23 mouse cellular contexts compared by ENCODE assay signal in the genomic region with DNA sequence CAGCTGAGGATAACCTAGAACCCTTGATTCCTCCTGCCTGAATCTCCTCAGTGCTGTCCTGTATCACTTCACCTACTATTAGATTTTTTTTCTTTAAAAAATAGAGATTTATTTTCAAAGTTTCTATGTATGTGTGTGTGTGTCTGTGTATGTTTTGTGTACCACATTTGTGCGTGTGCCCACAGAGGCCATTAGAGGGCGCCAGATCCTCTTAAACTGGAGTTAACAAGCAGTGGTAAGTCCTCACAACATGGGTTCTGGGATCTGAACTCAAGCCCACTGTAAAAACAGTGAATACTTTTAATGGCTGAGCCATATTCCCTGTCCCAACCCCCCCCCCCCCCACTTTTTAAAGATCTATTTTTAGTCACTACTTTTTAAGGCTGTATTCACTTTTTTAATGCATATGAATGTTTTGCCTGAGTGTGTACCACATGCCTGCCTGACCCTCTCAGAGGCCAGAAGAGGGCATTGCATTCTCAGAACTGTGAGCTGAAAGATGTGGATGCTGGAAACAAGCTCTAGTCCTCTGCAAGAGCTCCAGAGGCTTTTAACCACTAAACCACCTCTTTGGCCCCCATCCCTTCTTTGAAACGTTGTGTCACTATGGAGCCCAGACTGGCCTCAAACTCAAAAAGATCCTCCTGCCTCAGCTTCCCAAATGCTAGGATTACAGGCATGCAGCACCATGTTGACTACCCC. TPM values are rescaled to one million over a fixed set of nuclear protein-coding genes. Genes with fewer than 3 reads are reported as not detected.
DNase-seq lines count a peak whose midpoint lies in the region; ATAC-seq and TF ChIP-seq lines count a peak whose summit lies in the region.
"Had no signal": no experiment of that assay in that cellular context is flagged by ENCODE, and none has a peak within 500 bp of the region (broad histone marks: within the 10 kb centered on the region; RNA-seq: fewer than 3 reads in every experiment).

No protein-coding gene starts in this region.

- H3K27ac ChIP-seq in heart, adult 2 months: no peak overlapping the region
- H3K27ac ChIP-seq in bone marrow, adult 2 months (ENCODE audit: control insufficient read depth, insufficient read depth, low read depth, low read length, poor library complexity): no peak overlapping the region
- H3K27ac ChIP-seq in neural tube, embryonic 15.5 days (replicated peaks): no peak overlapping the region
- no peak overlapping the region for H3K27ac ChIP-seq in left cerebral cortex, adult 2 months
- H3K27ac ChIP-seq in limb, embryonic 10.5 days: no peak overlapping the region
- H3K27ac ChIP-seq: embryonic facial prominence, embryonic 15.5 days; heart, embryonic 13.5 days; liver, embryonic 14.5 days; midbrain, embryonic 10.5 days had no signal

- no peak for TF ChIP-seq POLR2A in heart, adult 2 months (IDR thresholded peaks at IDR 0.05; ENCODE audit: insufficient read depth, low read depth, low read length)
- no peak for TF ChIP-seq POLR2A in bone marrow, adult 2 months (IDR thresholded peaks at IDR 0.05; ENCODE audit: borderline replicate concordance, control insufficient read depth, low read depth, low read length)

- TF ChIP-seq EP300 in heart, adult 2 months (IDR thresholded peaks at IDR 0.05; ENCODE audit: insufficient read depth, low read depth, low read length): no peak

- no peaks in the 10 kb centered on the region for H3K36me3 ChIP-seq in heart, adult 2 months (ENCODE audit: control insufficient read depth, insufficient read depth, low read length)
- peaks cover 37% of the 10 kb centered on the region for H3K36me3 ChIP-seq in megakaryocyte, embryonic 14.5 days (replicated peaks; ENCODE audit: low read length)
- no peaks in the 10 kb centered on the region for H3K36me3 ChIP-seq in neural tube, embryonic 15.5 days
- H3K36me3 ChIP-seq in limb, embryonic 10.5 days: no peaks in the 10 kb centered on the region
- H3K36me3 ChIP-seq: embryonic facial prominence, embryonic 15.5 days; heart, embryonic 13.5 days; midbrain, embryonic 10.5 days had no signal

- H3K79me2 ChIP-seq in heart, adult 2 months (replicated peaks; ENCODE audit: control insufficient read depth, insufficient read depth, low read length): no peaks in the 10 kb centered on the region

- intact Hi-C loops in heart, adult 2 months (cut with DNase I): no loop called here
- intact Hi-C loops in left cerebral cortex, adult 2 months (cut with DNase I): no loop called here

- TF ChIP-seq CTCF in heart, adult 2 months (IDR thresholded peaks at IDR 0.05): peak; percentile 42
- TF ChIP-seq CTCF in bone marrow, adult 2 months (IDR thresholded peaks at IDR 0.05; ENCODE audit: control insufficient read depth, insufficient read depth, low read length): peak; percentile 27; the same call in 1 of the 2 replicates
- TF ChIP-seq CTCF in left cerebral cortex, adult 2 months (IDR thresholded peaks at IDR 0.05): no peak; the same call in none of the 2 replicates

- H3K4me3 ChIP-seq in heart, adult 2 months: no peak overlapping the region
- H3K4me3 ChIP-seq in megakaryocyte, embryonic 14.5 days (replicated peaks): peak overlapping the region; percentile 93
- H3K4me3 ChIP-seq in bone marrow, adult 2 months (replicated peaks; ENCODE audit: control insufficient read depth, low read depth, low read length): no peak overlapping the region
- no peak overlapping the region for H3K4me3 ChIP-seq in neural tube, embryonic 15.5 days (replicated peaks)
- H3K4me3 ChIP-seq in left cerebral cortex, adult 2 months: no peak overlapping the region
- no peak overlapping the region for H3K4me3 ChIP-seq in limb, embryonic 10.5 days
- H3K4me3 ChIP-seq: embryonic facial prominence, embryonic 15.5 days; heart, embryonic 13.5 days; midbrain, embryonic 10.5 days had no signal

- H3K4me2 ChIP-seq in neural tube, embryonic 15.5 days: no peak overlapping the region
- H3K4me2 ChIP-seq: embryonic facial prominence, embryonic 15.5 days; heart, embryonic 13.5 days had no signal

- H3K4me1 ChIP-seq in heart, adult 2 months (ENCODE audit: control insufficient read depth, insufficient read depth, low read length): peaks cover 23% of the 10 kb centered on the region
- peaks cover 90% of the 10 kb centered on the region for H3K4me1 ChIP-seq in megakaryocyte, embryonic 14.5 days
- H3K4me1 ChIP-seq in bone marrow, adult 2 months (ENCODE audit: control insufficient read depth, insufficient read depth, low read length): peaks cover 2% of the 10 kb centered on the region
- H3K4me1 ChIP-seq in neural tube, embryonic 15.5 days: peaks cover 39% of the 10 kb centered on the region
- H3K4me1 ChIP-seq in limb, embryonic 10.5 days: peaks cover 52% of the 10 kb centered on the region

- H3K27me3 ChIP-seq in heart, adult 2 months (ENCODE audit: control insufficient read depth, insufficient read depth, low read length): no peaks in the 10 kb centered on the region
- H3K27me3 ChIP-seq in megakaryocyte, embryonic 14.5 days (replicated peaks): no peaks in the 10 kb centered on the region
- peaks cover 73% of the 10 kb centered on the region for H3K27me3 ChIP-seq in neural tube, embryonic 15.5 days (replicated peaks)
- peaks cover 75% of the 10 kb centered on the region for H3K27me3 ChIP-seq in limb, embryonic 10.5 days (ENCODE audit: low read depth, poor library complexity, severe bottlenecking)

- no peak for ATAC-seq in megakaryocyte, adult 5-6 weeks (ENCODE audit: poor library complexity, severe bottlenecking)
- ATAC-seq in neural tube, embryonic 15.5 days (ENCODE audit: low FRiP score): no peak
- ATAC-seq: hindbrain, embryonic 16.5 days had no signal

- DNase-seq in heart, adult 2 months: no peak
- DNase-seq in heart, adult 11 months: no peak
- no peak for DNase-seq in left cerebral cortex, adult 2 months (ENCODE audit: extremely low spot score in 1 of 2, low spot score in 2 of 2)
- no peak for DNase-seq in limb, embryonic 10.5 days (ENCODE audit: low spot score)
- DNase-seq: cerebellum, postnatal 10 days; embryo, embryonic 11 days; heart, postnatal 4 days; kidney, adult 8-10 months; left cerebral cortex, postnatal 4 days; lung, postnatal 14 days had no signal

- no peak overlapping the region for H3K9ac ChIP-seq in heart, adult 2 months (ENCODE audit: low read depth, low read length)
- H3K9ac ChIP-seq in neural tube, embryonic 15.5 days (replicated peaks): no peak overlapping the region
- H3K9ac ChIP-seq: embryonic facial prominence, embryonic 15.5 days; heart, embryonic 13.5 days; liver, embryonic 14.5 days had no signal

- 79% methylated on average over 3 of the region's 3 CpGs for WGBS in heart, adult 2 months
- 63% methylated on average over 3 of the region's 3 CpGs for WGBS in bone marrow, adult 2 months
- WGBS in neural tube, embryonic 15.5 days: 78% methylated on average over 3 of the region's 3 CpGs
- 74% methylated on average over 3 of the region's 3 CpGs for WGBS in limb, embryonic 10.5 days

- H3K9me3 ChIP-seq in megakaryocyte, embryonic 14.5 days: no peaks in the 10 kb centered on the region
- H3K9me3 ChIP-seq in neural tube, embryonic 15.5 days (replicated peaks): no peaks in the 10 kb centered on the region
- no peaks in the 10 kb centered on the region for H3K9me3 ChIP-seq in limb, embryonic 10.5 days (replicated peaks)
- H3K9me3 ChIP-seq: embryonic facial prominence, embryonic 15.5 days; heart, embryonic 13.5 days had no signal

RNA-seq across cellular contexts. Expression of a gene that starts 2.1 kb away (rescaled TPM):
- total RNA-seq in heart, adult 2 months (2021): 1 to 10 TPM; 3.5 to 6.1 TPM
- 11.9 and 14.0 TPM in 2 replicates for polyA plus RNA-seq in heart, adult 2 months (2012; rRNA removed)
- polyA plus RNA-seq in megakaryocyte, embryonic 14.5 days (2012; ENCODE audit: insufficient read depth, low replicate concordance): 183 and 210 TPM in 2 replicates
- 29.2 and 39.1 TPM in 2 replicates for total RNA-seq in megakaryocyte, adult 5-6 weeks (2015)
- 9.7 and 17.1 TPM in 2 replicates for total RNA-seq in megakaryocyte, adult 5-6 weeks (2017)
- 6.4 and 13.0 TPM in 2 replicates for polyA plus RNA-seq in bone marrow, adult 2 months (2011; ENCODE audit: insufficient read depth, insufficient read length, low replicate concordance, missing spikeins)
- polyA plus RNA-seq in neural tube, embryonic 15.5 days (2015; fragmentation: Nextera tagmentation; extraction: Ambion mirVana): 1.2 and 5.2 TPM in 2 replicates
- total RNA-seq in left cerebral cortex, adult 2 months (2021): under 1 TPM; 0.56 to 0.77 TPM
- polyA plus RNA-seq in limb, embryonic 10.5 days (2016; fragmentation: Nextera tagmentation; extraction: Ambion mirVana): 0.82 and 1.2 TPM in 2 replicates

RNA-seq across cellular contexts. Expression of a gene that starts 23.9 kb away (rescaled TPM):
- under 1 TPM; 0.63 to 0.77 TPM for total RNA-seq in heart, adult 2 months (2021)
- 0.41 and 1.2 TPM in 2 replicates for polyA plus RNA-seq in heart, adult 2 months (2012; rRNA removed)
- polyA plus RNA-seq in megakaryocyte, embryonic 14.5 days (2012; ENCODE audit: insufficient read depth, low replicate concordance): not detected in 2 replicates
- not detected in 2 replicates for total RNA-seq in megakaryocyte, adult 5-6 weeks (2015)
- not detected in 2 replicates for total RNA-seq in megakaryocyte, adult 5-6 weeks (2017)
- not detected in 2 replicates for polyA plus RNA-seq in bone marrow, adult 2 months (2011; ENCODE audit: insufficient read depth, insufficient read length, low replicate concordance, missing spikeins)
- polyA plus RNA-seq in neural tube, embryonic 15.5 days (2015; fragmentation: Nextera tagmentation; extraction: Ambion mirVana): 0.69 and 2.2 TPM in 2 replicates
- total RNA-seq in left cerebral cortex, adult 2 months (2021): not detected
- polyA plus RNA-seq in limb, embryonic 10.5 days (2016; fragmentation: Nextera tagmentation; extraction: Ambion mirVana): 1.4 and 1.6 TPM in 2 replicates
- total RNA-seq: heart, postnatal 4 days had no signal
- polyA plus RNA-seq: C2C12 had no signal

RNA-seq across cellular contexts. Expression of a gene that starts 31.3 kb away (rescaled TPM):
- not detected for total RNA-seq in heart, adult 2 months (2021)
- polyA plus RNA-seq in heart, adult 2 months (2012; rRNA removed): not detected in 2 replicates
- polyA plus RNA-seq in megakaryocyte, embryonic 14.5 days (2012; ENCODE audit: insufficient read depth, low replicate concordance): 0.12 TPM in 1 of 2 replicates, not detected in the other
- not detected in 2 replicates for total RNA-seq in megakaryocyte, adult 5-6 weeks (2015)
- not detected in 2 replicates for total RNA-seq in megakaryocyte, adult 5-6 weeks (2017)
- polyA plus RNA-seq in bone marrow, adult 2 months (2011; ENCODE audit: insufficient read depth, insufficient read length, low replicate concordance, missing spikeins): not detected in 2 replicates
- 14.3 and 17.3 TPM in 2 replicates for polyA plus RNA-seq in neural tube, embryonic 15.5 days (2015; fragmentation: Nextera tagmentation; extraction: Ambion mirVana)
- 1 to 10 TPM; 1.7 to 2.2 TPM for total RNA-seq in left cerebral cortex, adult 2 months (2021)
- not detected in 2 replicates for polyA plus RNA-seq in limb, embryonic 10.5 days (2016; fragmentation: Nextera tagmentation; extraction: Ambion mirVana)
- total RNA-seq: gastrocnemius, postnatal 4 days; heart, postnatal 4 days had no signal
- polyA plus RNA-seq: C2C12; forebrain, embryonic 11.5 days; heart, embryonic 13.5 days; liver, embryonic 14.5 days; midbrain, embryonic 10.5 days had no signal

RNA-seq across cellular contexts. Expression of a gene that starts 40.6 kb away (rescaled TPM):
- under 1 TPM in 1 of 2 experiments, not detected in 1; 0.14 TPM for total RNA-seq in heart, adult 2 months (2021)
- 0.35 and 0.66 TPM in 2 replicates for polyA plus RNA-seq in heart, adult 2 months (2012; rRNA removed)
- 2.0 and 6.1 TPM in 2 replicates for polyA plus RNA-seq in megakaryocyte, embryonic 14.5 days (2012; ENCODE audit: insufficient read depth, low replicate concordance)
- total RNA-seq in megakaryocyte, adult 5-6 weeks (2015): 0.47 and 0.75 TPM in 2 replicates
- total RNA-seq in megakaryocyte, adult 5-6 weeks (2017): 0.18 and 0.28 TPM in 2 replicates
- polyA plus RNA-seq in bone marrow, adult 2 months (2011; ENCODE audit: insufficient read depth, insufficient read length, low replicate concordance, missing spikeins): 3.8 and 8.2 TPM in 2 replicates
- polyA plus RNA-seq in neural tube, embryonic 15.5 days (2015; fragmentation: Nextera tagmentation; extraction: Ambion mirVana): 0.69 and 1.2 TPM in 2 replicates
- total RNA-seq in left cerebral cortex, adult 2 months (2021): not detected
- polyA plus RNA-seq in limb, embryonic 10.5 days (2016; fragmentation: Nextera tagmentation; extraction: Ambion mirVana): not detected in 2 replicates
- total RNA-seq: gastrocnemius, postnatal 4 days; left cerebral cortex, postnatal 4 days had no signal
- polyA plus RNA-seq: C2C12; embryonic facial prominence, embryonic 15.5 days; midbrain, embryonic 10.5 days had no signal

RNA-seq across cellular contexts. Expression of a gene that starts 49.7 kb away (rescaled TPM):
- total RNA-seq in heart, adult 2 months (2021): 100 to 1,000 TPM; 190 to 214 TPM
- polyA plus RNA-seq in heart, adult 2 months (2012; rRNA removed): 240 and 262 TPM in 2 replicates
- 0.58 and 1.6 TPM in 2 replicates for polyA plus RNA-seq in megakaryocyte, embryonic 14.5 days (2012; ENCODE audit: insufficient read depth, low replicate concordance)
- total RNA-seq in megakaryocyte, adult 5-6 weeks (2015): not detected in 2 replicates
- total RNA-seq in megakaryocyte, adult 5-6 weeks (2017): 0.29 TPM in 1 of 2 replicates, not detected in the other
- 0.79 and 4.5 TPM in 2 replicates for polyA plus RNA-seq in bone marrow, adult 2 months (2011; ENCODE audit: insufficient read depth, insufficient read length, low replicate concordance, missing spikeins)
- 26.3 and 37.0 TPM in 2 replicates for polyA plus RNA-seq in neural tube, embryonic 15.5 days (2015; fragmentation: Nextera tagmentation; extraction: Ambion mirVana)
- total RNA-seq in left cerebral cortex, adult 2 months (2021): 10 to 100 TPM; 12.2 to 15.1 TPM
- polyA plus RNA-seq in limb, embryonic 10.5 days (2016; fragmentation: Nextera tagmentation; extraction: Ambion mirVana): 53.8 and 58.6 TPM in 2 replicates
- total RNA-seq: neutrophil, adult 5-6 weeks had no signal

Comparison
In these comparisons a context has a peak if more than half of its experiments do, and no peak if none do; other contexts are left out.
1. RNA of a gene that starts 2.1 kb away (polyA plus RNA-seq): 183 to 210 TPM in megakaryocyte, embryonic 14.5 days; 6.4 to 13.0 TPM in bone marrow, adult 2 months, 11.9 to 14.0 TPM in heart, adult 2 months, 1.2 to 5.2 TPM in neural tube, embryonic 15.5 days and 0.82 to 1.2 TPM in limb, embryonic 10.5 days; every median in the first group is over 10 times any median in the second.
2. RNA of a gene that starts 31.3 kb away (polyA plus RNA-seq): 14.3 to 17.3 TPM in neural tube, embryonic 15.5 days; not detected in bone marrow, adult 2 months, 0.12 TPM in megakaryocyte, embryonic 14.5 days, not detected in heart, adult 2 months and not detected in limb, embryonic 10.5 days; every median in the first group is over 10 times any median in the second.